In the genomic region with DNA sequence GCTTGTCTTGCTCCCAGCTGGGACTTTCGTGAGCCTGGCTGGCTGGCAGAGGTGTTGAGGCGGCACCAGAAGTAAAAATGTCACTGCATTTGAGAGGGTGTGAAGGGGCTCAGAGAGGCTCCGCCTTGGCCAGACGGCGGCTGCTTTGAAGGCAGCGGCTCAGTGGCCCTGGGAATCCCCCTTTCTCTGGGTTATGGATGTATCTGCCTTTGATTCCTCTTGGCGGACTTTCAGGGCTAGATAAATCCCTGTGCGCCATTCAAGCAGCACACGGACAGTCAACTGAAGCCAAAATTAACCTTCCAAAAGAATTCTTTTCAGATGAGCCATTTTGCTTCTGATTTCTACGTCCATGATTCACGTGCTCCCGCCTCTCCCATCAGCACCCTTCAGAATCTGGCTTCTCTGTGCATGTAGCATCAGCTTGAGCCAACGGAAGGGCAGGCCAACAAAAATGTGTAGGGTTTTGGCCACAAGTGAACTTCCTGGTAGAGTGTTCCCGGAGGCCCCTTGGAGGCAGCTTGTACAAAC, we compare ENCODE assay signal across 13 mouse cellular contexts. TPM values are rescaled to one million over a fixed set of nuclear protein-coding genes. Genes with fewer than 3 reads are reported as not detected.
A peak's percentile ranks its signal among the peaks of the same experiment; 100 is the strongest.
DNase-seq lines count a peak whose midpoint lies in the region; ATAC-seq and TF ChIP-seq lines count a peak whose summit lies in the region.
"Had no signal": no experiment of that assay in that cellular context is flagged by ENCODE, and none has a peak within 500 bp of the region (broad histone marks: within the 10 kb centered on the region; RNA-seq: fewer than 3 reads in every experiment).

No protein-coding gene starts in this region.

- TF ChIP-seq CTCF in midbrain, postnatal 0 days (IDR thresholded peaks at IDR 0.05), result no peak

- H3K9ac ChIP-seq in heart, embryonic 12.5 days, result no peak overlapping the region
- no peak overlapping the region for H3K9ac ChIP-seq in midbrain, postnatal 0 days (replicated peaks; ENCODE audit: low read length, poor library complexity, severe bottlenecking)
- H3K9ac ChIP-seq in midbrain, embryonic 14.5 days (replicated peaks; ENCODE audit: low read length), result no peak overlapping the region
- H3K9ac ChIP-seq in limb, embryonic 13.5 days, result peak overlapping the region; percentile 20; the same call in 1 of the 2 replicates
- H3K9ac ChIP-seq: liver, embryonic 15.5 days; neural tube, embryonic 13.5 days had no signal

- peak overlapping the region; percentile 36; the same call in 1 of the 2 replicates for H3K27ac ChIP-seq in heart, embryonic 12.5 days (ENCODE audit: poor library complexity, severe bottlenecking)
- H3K27ac ChIP-seq in midbrain, postnatal 0 days (ENCODE audit: low read depth, low read length), result no peak overlapping the region
- H3K27ac ChIP-seq in midbrain, embryonic 14.5 days (replicated peaks; ENCODE audit: low read depth, low read length), result no peak overlapping the region
- H3K27ac ChIP-seq in limb, embryonic 13.5 days, result peak overlapping the region; percentile 17; the same call in 1 of the 2 replicates
- H3K27ac ChIP-seq: left cerebral cortex, adult 2 months; liver, embryonic 15.5 days; neural tube, embryonic 13.5 days had no signal

- ATAC-seq in heart, embryonic 12.5 days (ENCODE audit: insufficient number of reproducible peaks, low FRiP score), result no peak
- ATAC-seq in midbrain, postnatal 0 days (ENCODE audit: low FRiP score), result no peak
- no peak for ATAC-seq in midbrain, embryonic 14.5 days (ENCODE audit: low FRiP score, low TSS enrichment)
- no peak for ATAC-seq in limb, embryonic 13.5 days (ENCODE audit: low FRiP score, low read depth)

- H3K9me3 ChIP-seq in heart, embryonic 12.5 days (replicated peaks), result no peaks in the 10 kb centered on the region
- no peaks in the 10 kb centered on the region for H3K9me3 ChIP-seq in midbrain, postnatal 0 days (ENCODE audit: low read length)
- H3K9me3 ChIP-seq in midbrain, embryonic 14.5 days (ENCODE audit: control insufficient read depth, low read length), result no peaks in the 10 kb centered on the region
- no peaks in the 10 kb centered on the region for H3K9me3 ChIP-seq in limb, embryonic 13.5 days
- H3K9me3 ChIP-seq: liver, embryonic 15.5 days; neural tube, embryonic 13.5 days had no signal

- H3K4me3 ChIP-seq in heart, embryonic 12.5 days, result no peak overlapping the region
- H3K4me3 ChIP-seq in midbrain, postnatal 0 days (ENCODE audit: low read depth, low read length), result no peak overlapping the region
- H3K4me3 ChIP-seq in midbrain, embryonic 14.5 days (replicated peaks; ENCODE audit: low read depth, low read length), result no peak overlapping the region
- no peak overlapping the region for H3K4me3 ChIP-seq in limb, embryonic 13.5 days
- H3K4me3 ChIP-seq: left cerebral cortex, adult 2 months; liver, embryonic 15.5 days; neural tube, embryonic 13.5 days had no signal

- peaks cover 28% of the 10 kb centered on the region for H3K4me1 ChIP-seq in heart, embryonic 12.5 days (replicated peaks)
- no peaks in the 10 kb centered on the region for H3K4me1 ChIP-seq in midbrain, postnatal 0 days (ENCODE audit: insufficient read depth, low read length)
- no peaks in the 10 kb centered on the region for H3K4me1 ChIP-seq in midbrain, embryonic 14.5 days (ENCODE audit: control insufficient read depth, insufficient read depth, low read length)
- H3K4me1 ChIP-seq in limb, embryonic 13.5 days, result peaks cover 45% of the 10 kb centered on the region
- H3K4me1 ChIP-seq: liver, embryonic 15.5 days had no signal

- 22% methylated on average over 14 of the region's 14 CpGs for WGBS in heart, embryonic 12.5 days
- 46% methylated on average over 14 of the region's 14 CpGs for WGBS in midbrain, postnatal 0 days
- 54% methylated on average over 14 of the region's 14 CpGs for WGBS in midbrain, embryonic 14.5 days
- WGBS in limb, embryonic 13.5 days, result 20% methylated on average over 14 of the region's 14 CpGs

- peak overlapping the region; percentile 38 for H3K4me2 ChIP-seq in heart, embryonic 12.5 days
- no peak overlapping the region for H3K4me2 ChIP-seq in midbrain, postnatal 0 days (ENCODE audit: low read depth, low read length, poor library complexity, severe bottlenecking)
- H3K4me2 ChIP-seq in midbrain, embryonic 14.5 days (ENCODE audit: low read length), result no peak overlapping the region
- H3K4me2 ChIP-seq in limb, embryonic 13.5 days (replicated peaks), result peak overlapping the region; percentile 38
- H3K4me2 ChIP-seq: liver, embryonic 15.5 days; midbrain, embryonic 11.5 days; neural tube, embryonic 13.5 days had no signal

- DNase-seq in heart, adult 8-10 months (ENCODE audit: low spot score), result no peak
- peak; percentile 53 for DNase-seq in midbrain, postnatal 0 days (ENCODE audit: low spot score)
- DNase-seq in midbrain, embryonic 14.5 days, result no peak
- DNase-seq in adrenal gland, postnatal 25 days, result peak; percentile 17
- no peak for DNase-seq in thymus, adult 18-20 months
- no peak for DNase-seq in spleen, postnatal 36 days (ENCODE audit: low spot score in 2 of 2)
- DNase-seq: kidney, postnatal 14 days had no signal

- no peaks in the 10 kb centered on the region for H3K36me3 ChIP-seq in heart, embryonic 12.5 days
- no peaks in the 10 kb centered on the region for H3K36me3 ChIP-seq in midbrain, postnatal 0 days (ENCODE audit: insufficient read depth, low read length)
- H3K36me3 ChIP-seq in midbrain, embryonic 14.5 days (ENCODE audit: control insufficient read depth, insufficient read depth, low read length), result no peaks in the 10 kb centered on the region
- no peaks in the 10 kb centered on the region for H3K36me3 ChIP-seq in limb, embryonic 13.5 days
- H3K36me3 ChIP-seq: liver, embryonic 15.5 days; neural tube, embryonic 13.5 days had no signal

- H3K27me3 ChIP-seq in heart, embryonic 12.5 days (replicated peaks), result peaks cover 33% of the 10 kb centered on the region
- no peaks in the 10 kb centered on the region for H3K27me3 ChIP-seq in midbrain, postnatal 0 days (ENCODE audit: insufficient read depth, low read length)
- H3K27me3 ChIP-seq in midbrain, embryonic 14.5 days (ENCODE audit: control insufficient read depth, insufficient read depth, low read length), result no peaks in the 10 kb centered on the region
- no peaks in the 10 kb centered on the region for H3K27me3 ChIP-seq in limb, embryonic 13.5 days
- H3K27me3 ChIP-seq: liver, embryonic 15.5 days; neural tube, embryonic 13.5 days had no signal

RNA-seq across cellular contexts. Expression of a gene that starts 57.9 kb away (rescaled TPM):
- polyA plus RNA-seq in heart, embryonic 12.5 days (2016; fragmentation: Nextera tagmentation; extraction: Ambion mirVana), result 15.1 and 16.9 TPM in 2 replicates
- total RNA-seq in heart, adult 8-10 months (2022), result 1 to 10 TPM; 8.5 to 9.6 (median 8.9) TPM
- 6.6 and 7.5 TPM in 2 replicates for total RNA-seq in midbrain, postnatal 0 days (2014; rRNA removed)
- 5.9 and 6.9 TPM in 2 replicates for polyA plus RNA-seq in midbrain, postnatal 0 days (2015; fragmentation: Nextera tagmentation; extraction: Ambion mirVana)
- polyA plus RNA-seq in midbrain, embryonic 14.5 days (2014; fragmentation: Nextera tagmentation; extraction: Ambion mirVana), result 8.7 and 12.5 TPM in 2 replicates
- 40.0 and 41.3 TPM in 2 replicates for total RNA-seq in adrenal gland, postnatal 25 days (2021)
- polyA plus RNA-seq in limb, embryonic 13.5 days (2015; fragmentation: Nextera tagmentation; extraction: Ambion mirVana), result 16.7 and 17.1 TPM in 2 replicates

Comparison
In these comparisons a context has a peak if more than half of its experiments do, and no peak if none do; other contexts are left out.
1. DNase-seq: peak in midbrain, postnatal 0 days (single experiment) and adrenal gland, postnatal 25 days (single experiment); none in heart, adult 8-10 months (single experiment), midbrain, embryonic 14.5 days (single experiment), thymus, adult 18-20 months (0 of 2) and spleen, postnatal 36 days (0 of 2).
2. H3K27ac ChIP-seq: peak in heart, embryonic 12.5 days (single experiment) and limb, embryonic 13.5 days (single experiment); none in midbrain, postnatal 0 days (single experiment) and midbrain, embryonic 14.5 days (single experiment).
3. H3K4me2 ChIP-seq: peak in heart, embryonic 12.5 days (single experiment) and limb, embryonic 13.5 days (single experiment); none in midbrain, postnatal 0 days (single experiment) and midbrain, embryonic 14.5 days (single experiment).